In the genomic region with DNA sequence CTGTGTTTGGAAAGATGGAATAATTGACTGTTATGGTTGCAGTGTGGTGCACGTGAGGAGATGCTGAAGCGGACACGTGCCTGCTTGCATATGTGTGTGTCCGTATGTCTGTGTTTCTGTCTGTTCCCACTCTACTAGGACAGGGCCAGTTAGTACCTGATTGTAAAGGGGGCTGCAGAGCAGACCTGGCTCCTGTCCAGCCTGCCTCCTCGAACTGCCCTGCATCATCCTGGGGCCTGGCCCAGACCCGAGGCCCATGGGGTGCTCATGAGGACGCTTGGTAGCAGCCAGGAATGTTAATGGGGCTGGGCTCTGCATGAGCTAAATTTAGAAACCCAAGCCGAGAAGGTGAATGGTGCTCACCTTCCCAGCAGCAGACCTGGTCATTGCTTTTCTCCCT, we compare ENCODE assay signal across 11 mouse cellular contexts. TPM values are rescaled to one million over a fixed set of nuclear protein-coding genes. Genes with fewer than 3 reads are reported as not detected.
DNase-seq lines count a peak whose midpoint lies in the region; ATAC-seq and TF ChIP-seq lines count a peak whose summit lies in the region.
"Had no signal": no experiment of that assay in that cellular context is flagged by ENCODE, and none has a peak within 500 bp of the region (broad histone marks: within the 10 kb centered on the region; RNA-seq: fewer than 3 reads in every experiment).

No protein-coding gene starts in this region.

- H3K27ac ChIP-seq in hindbrain, postnatal 0 days = peak overlapping the region; percentile 26; the same call in 1 of the 2 replicates
- no peak overlapping the region for H3K27ac ChIP-seq in hindbrain, embryonic 12.5 days
- no peak overlapping the region for H3K27ac ChIP-seq in neural tube, embryonic 13.5 days (replicated peaks)
- peak overlapping the region; percentile 94 to 98 for H3K27ac ChIP-seq in heart, embryonic 14.5 days (replicated peaks in 1 of 2; ENCODE audit: control insufficient read depth in 1 of 2, insufficient read depth in 1 of 2, low read depth in 2 of 2, low read length in 2 of 2)

- H3K4me3 ChIP-seq in hindbrain, postnatal 0 days (ENCODE audit: low read length) = no peak overlapping the region
- no peak overlapping the region for H3K4me3 ChIP-seq in hindbrain, embryonic 12.5 days
- no peak overlapping the region for H3K4me3 ChIP-seq in neural tube, embryonic 13.5 days
- H3K4me3 ChIP-seq in heart, embryonic 14.5 days (ENCODE audit: control insufficient read depth in 1 of 2, insufficient read depth in 1 of 2, low read depth in 1 of 2, low read length in 2 of 2) = peak overlapping the region in 1 of 2 experiments; percentile 7; a peak in 1 of 4 replicates
- no peak overlapping the region for H3K4me3 ChIP-seq in myocyte

- no peak for TF ChIP-seq CTCF in hindbrain, postnatal 0 days (IDR thresholded peaks at IDR 0.05; ENCODE audit: low read depth)

- no peaks in the 10 kb centered on the region for H3K9me3 ChIP-seq in hindbrain, postnatal 0 days (ENCODE audit: low read length)
- no peaks in the 10 kb centered on the region for H3K9me3 ChIP-seq in hindbrain, embryonic 12.5 days (replicated peaks)
- H3K9me3 ChIP-seq in neural tube, embryonic 13.5 days = no peaks in the 10 kb centered on the region
- no peaks in the 10 kb centered on the region for H3K9me3 ChIP-seq in heart, embryonic 14.5 days (ENCODE audit: control insufficient read depth, low read length)

- no peak overlapping the region for H3ac ChIP-seq in myocyte (ENCODE audit: control insufficient read depth, insufficient read length)

- no peak for DNase-seq in hindbrain, postnatal 0 days (ENCODE audit: low spot score)
- DNase-seq in neural tube, embryonic 10.5 days (ENCODE audit: extremely low spot score, low spot score) = no peak
- DNase-seq in spleen, postnatal 4 days (ENCODE audit: low spot score in 2 of 2) = no peak
- DNase-seq in thymus, postnatal 36 days = no peak
- DNase-seq: thymus, adult 2 months had no signal

- 48% methylated on average over 8 of the region's 8 CpGs for WGBS in hindbrain, postnatal 0 days
- whole genome bisulfite sequencing in hindbrain, embryonic 12.5 days = 70% methylated on average over 8 of the region's 8 CpGs
- 59% methylated on average over 8 of the region's 8 CpGs for WGBS in neural tube, embryonic 13.5 days
- 22% methylated on average over 8 of the region's 8 CpGs for WGBS in heart, embryonic 14.5 days

- H3K27me3 ChIP-seq in hindbrain, postnatal 0 days (ENCODE audit: insufficient read depth, low read length) = no peaks in the 10 kb centered on the region
- peaks cover 14% of the 10 kb centered on the region for H3K27me3 ChIP-seq in hindbrain, embryonic 12.5 days
- H3K27me3 ChIP-seq in neural tube, embryonic 13.5 days = peaks cover 4% of the 10 kb centered on the region
- H3K27me3 ChIP-seq in heart, embryonic 14.5 days (ENCODE audit: control insufficient read depth, insufficient read depth, low read length) = peaks cover 14% of the 10 kb centered on the region; the same call in 1 of the 2 replicates
- H3K27me3 ChIP-seq in myocyte (ENCODE audit: control insufficient read depth, insufficient read depth, insufficient read length) = peaks cover 8% of the 10 kb centered on the region

- no peak for ATAC-seq in hindbrain, postnatal 0 days
- ATAC-seq in hindbrain, embryonic 12.5 days (ENCODE audit: low FRiP score) = no peak
- ATAC-seq in neural tube, embryonic 13.5 days (ENCODE audit: low read depth) = no peak
- ATAC-seq in heart, embryonic 14.5 days (ENCODE audit: insufficient number of reproducible peaks, insufficient read depth, low FRiP score, low read depth) = peak; percentile 82
- ATAC-seq: Patski had no signal

- H3K4me1 ChIP-seq in hindbrain, postnatal 0 days (ENCODE audit: insufficient read depth, low read length) = peaks cover 12% of the 10 kb centered on the region
- peaks cover 24% of the 10 kb centered on the region for H3K4me1 ChIP-seq in hindbrain, embryonic 12.5 days
- H3K4me1 ChIP-seq in neural tube, embryonic 13.5 days (replicated peaks) = peaks cover 49% of the 10 kb centered on the region
- peaks cover 24 to 27% of the 10 kb centered on the region in 2 experiments for H3K4me1 ChIP-seq in heart, embryonic 14.5 days (ENCODE audit: control insufficient read depth in 2 of 2, insufficient read depth in 2 of 2, low read length in 2 of 2)

- H3K9ac ChIP-seq in hindbrain, postnatal 0 days (replicated peaks; ENCODE audit: low read length) = no peak overlapping the region
- no peak overlapping the region for H3K9ac ChIP-seq in hindbrain, embryonic 12.5 days
- peak overlapping the region; percentile 12; the same call in 1 of the 2 replicates for H3K9ac ChIP-seq in neural tube, embryonic 13.5 days
- peak overlapping the region; percentile 64 for H3K9ac ChIP-seq in heart, embryonic 14.5 days (ENCODE audit: low read length)

- H3K4me2 ChIP-seq in hindbrain, postnatal 0 days (ENCODE audit: low read depth, low read length) = no peak overlapping the region
- H3K4me2 ChIP-seq in hindbrain, embryonic 12.5 days (replicated peaks) = no peak overlapping the region
- no peak overlapping the region for H3K4me2 ChIP-seq in neural tube, embryonic 13.5 days
- peak overlapping the region; percentile 60 for H3K4me2 ChIP-seq in heart, embryonic 14.5 days (ENCODE audit: low read length)
- H3K4me2 ChIP-seq in myocyte (ENCODE audit: low read depth) = peak overlapping the region; percentile 38

- no peak for TF ChIP-seq POLR2A in myocyte (IDR thresholded peaks at IDR 0.05; ENCODE audit: insufficient read length, low read depth)

- no peaks in the 10 kb centered on the region for H3K36me3 ChIP-seq in hindbrain, postnatal 0 days (ENCODE audit: insufficient read depth, low read length)
- no peaks in the 10 kb centered on the region for H3K36me3 ChIP-seq in hindbrain, embryonic 12.5 days
- no peaks in the 10 kb centered on the region for H3K36me3 ChIP-seq in neural tube, embryonic 13.5 days
- no peaks in the 10 kb centered on the region for H3K36me3 ChIP-seq in heart, embryonic 14.5 days (ENCODE audit: control insufficient read depth, insufficient read depth, low read length)
- H3K36me3 ChIP-seq in myocyte (ENCODE audit: control insufficient read depth, insufficient read depth) = no peaks in the 10 kb centered on the region

- H3K79me2 ChIP-seq in myocyte (ENCODE audit: control insufficient read depth, insufficient read depth) = no peaks in the 10 kb centered on the region

TF ChIP-seq in myocyte, 11 proteins besides CTCF, POLR2A, EP300 and RAD21:
- TF ChIP-seq CEBPB (IDR thresholded peaks at IDR 0.05; ENCODE audit: insufficient read depth, poor library complexity, severe bottlenecking) (no peak), POLR2AphosphoS2 (IDR thresholded peaks at IDR 0.05; ENCODE audit: insufficient read length, low read depth) (no peak)

RNA-seq across cellular contexts. Expression of gene Syt7, which starts 28.0 kb away (rescaled TPM):
- 93.4 and 114 TPM in 2 replicates for total RNA-seq in hindbrain, postnatal 0 days (2014; rRNA removed)
- 11.9 and 17.4 TPM in 2 replicates for polyA plus RNA-seq in hindbrain, postnatal 0 days (2015; fragmentation: Nextera tagmentation; extraction: Ambion mirVana)
- 6.2 and 7.6 TPM in 2 replicates for polyA plus RNA-seq in hindbrain, embryonic 12.5 days (2016; fragmentation: Nextera tagmentation; extraction: Ambion mirVana)
- 9.6 and 10.7 TPM in 2 replicates for polyA plus RNA-seq in neural tube, embryonic 13.5 days (2015; fragmentation: Nextera tagmentation; extraction: Ambion mirVana)
- 0.67 and 0.92 TPM in 2 replicates for polyA plus RNA-seq in heart, embryonic 14.5 days (2014; fragmentation: Nextera tagmentation; extraction: Ambion mirVana)
- 0.42 TPM for polyA plus RNA-seq in myocyte (2012; fragmentation: generic; extraction: Trizol)

RNA-seq across cellular contexts. Expression of gene Lrrc10b, which starts 40.4 kb away (rescaled TPM):
- 6.5 and 6.8 TPM in 2 replicates for total RNA-seq in hindbrain, postnatal 0 days (2014; rRNA removed)
- 2.0 and 2.1 TPM in 2 replicates for polyA plus RNA-seq in hindbrain, postnatal 0 days (2015; fragmentation: Nextera tagmentation; extraction: Ambion mirVana)
- polyA plus RNA-seq in hindbrain, embryonic 12.5 days (2016; fragmentation: Nextera tagmentation; extraction: Ambion mirVana) = 1.4 and 1.7 TPM in 2 replicates
- polyA plus RNA-seq in neural tube, embryonic 13.5 days (2015; fragmentation: Nextera tagmentation; extraction: Ambion mirVana) = 0.55 and 0.67 TPM in 2 replicates
- polyA plus RNA-seq in heart, embryonic 14.5 days (2014; fragmentation: Nextera tagmentation; extraction: Ambion mirVana) = 0.09 and 0.22 TPM in 2 replicates
- 1.3 TPM for polyA plus RNA-seq in myocyte (2012; fragmentation: generic; extraction: Trizol)
- polyA plus RNA-seq: limb, embryonic 11.5 days had no signal

Comparison
In these comparisons a context has a peak if more than half of its experiments do, and no peak if none do; other contexts are left out.
1. H3K27ac ChIP-seq: peak in hindbrain, postnatal 0 days (single experiment) and heart, embryonic 14.5 days (2 of 2); none in hindbrain, embryonic 12.5 days (single experiment) and neural tube, embryonic 13.5 days (single experiment).
2. H3K4me2 ChIP-seq: peak in heart, embryonic 14.5 days (single experiment) and myocyte (single experiment); none in hindbrain, postnatal 0 days (single experiment), hindbrain, embryonic 12.5 days (single experiment) and neural tube, embryonic 13.5 days (single experiment).
3. H3K9ac ChIP-seq: peak in neural tube, embryonic 13.5 days (single experiment) and heart, embryonic 14.5 days (single experiment); none in hindbrain, postnatal 0 days (single experiment) and hindbrain, embryonic 12.5 days (single experiment).